Mouse (Mus musculus): ENCODE measurements around the gene Syt12. TPM values are rescaled to one million over a fixed set of nuclear protein-coding genes. Genes with fewer than 3 reads are reported as not detected.

Syt12 gene
- polyA plus RNA-seq, 1 experiment from 2014 or later, result 0.23 TPM

DNA sequence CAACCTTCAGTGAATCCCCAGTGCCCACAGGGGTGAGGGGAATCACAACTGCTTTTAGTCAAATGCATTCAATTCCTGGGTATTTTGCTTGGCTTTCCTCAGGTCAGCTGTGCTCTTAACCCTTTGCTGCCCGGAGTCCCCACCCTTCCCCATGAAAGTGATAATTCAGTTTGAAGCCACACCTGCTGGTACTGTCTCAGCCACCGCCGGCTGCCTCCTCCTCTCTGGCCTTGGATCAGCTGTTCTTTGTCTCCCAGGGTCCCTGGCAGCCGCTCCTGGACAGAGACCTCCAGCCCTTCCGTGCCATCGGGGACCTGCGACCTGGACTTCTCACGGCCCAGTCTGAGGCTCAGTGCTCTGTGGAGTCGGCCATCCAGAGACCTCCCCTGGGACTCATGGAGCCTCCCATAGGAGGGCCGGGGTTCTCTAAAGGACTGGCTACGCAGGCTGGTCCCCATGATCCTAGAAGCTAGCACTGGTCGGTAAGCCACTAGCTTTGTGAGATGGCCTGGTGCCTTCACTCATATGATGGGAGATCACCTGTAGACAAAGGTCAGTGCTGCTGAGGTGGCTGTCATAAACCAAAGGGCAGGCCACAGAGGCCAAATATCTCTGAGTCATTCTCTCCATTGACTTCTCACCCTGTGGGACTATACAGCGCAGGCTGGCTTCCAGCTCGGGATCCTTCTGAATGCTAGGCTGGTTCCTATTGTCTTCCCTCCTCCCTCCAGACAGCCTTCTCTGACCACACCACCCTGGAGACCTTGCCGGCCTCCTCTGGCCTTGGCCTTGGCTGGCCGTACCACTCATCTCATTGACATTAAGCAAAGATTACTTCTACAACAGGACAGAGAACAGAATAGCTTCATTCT, 21.1 kb upstream of the Syt12 start, which contains the start of gene 2010003K11Rik:
Gene 2010003K11Rik, minus strand, starts transcription at position 522 of the 872 bp plus-strand sequence.
- peak within 1 kb of the TSS; percentile 64 for H3K9ac ChIP-seq (ENCODE audit: low read depth, low read length)
- no peaks in the 10 kb centered on the region for H3K36me3 ChIP-seq (ENCODE audit: control insufficient read depth, insufficient read depth)
- H3K27me3 ChIP-seq (replicated peaks; ENCODE audit: control insufficient read depth, insufficient read depth, low read length), result no peaks in the 10 kb centered on the region
- peak within 1 kb of the TSS; percentile 37 for H3K4me3 ChIP-seq (ENCODE audit: low read depth, low read length)
- peak within 1 kb of the TSS; percentile 92 for H3K27ac ChIP-seq (ENCODE audit: low read depth, low read length)
- H3K9me3 ChIP-seq (ENCODE audit: control insufficient read depth), result no peaks in the 10 kb centered on the region
- TF ChIP-seq CTCF (IDR thresholded peaks at IDR 0.05; ENCODE audit: low read depth), result no peak
- H3K4me1 ChIP-seq (replicated peaks; ENCODE audit: control insufficient read depth, insufficient read depth, low read length), result peaks cover 4% of the 10 kb centered on the region; the same call in 1 of the 2 replicates
- WGBS, result 44% methylated on average over 16 of the region's 16 CpGs
- peak; percentile 73 for ATAC-seq
- peak within 1 kb of the TSS; percentile 59 for H3K4me2 ChIP-seq (replicated peaks; ENCODE audit: low read depth)

DNA sequence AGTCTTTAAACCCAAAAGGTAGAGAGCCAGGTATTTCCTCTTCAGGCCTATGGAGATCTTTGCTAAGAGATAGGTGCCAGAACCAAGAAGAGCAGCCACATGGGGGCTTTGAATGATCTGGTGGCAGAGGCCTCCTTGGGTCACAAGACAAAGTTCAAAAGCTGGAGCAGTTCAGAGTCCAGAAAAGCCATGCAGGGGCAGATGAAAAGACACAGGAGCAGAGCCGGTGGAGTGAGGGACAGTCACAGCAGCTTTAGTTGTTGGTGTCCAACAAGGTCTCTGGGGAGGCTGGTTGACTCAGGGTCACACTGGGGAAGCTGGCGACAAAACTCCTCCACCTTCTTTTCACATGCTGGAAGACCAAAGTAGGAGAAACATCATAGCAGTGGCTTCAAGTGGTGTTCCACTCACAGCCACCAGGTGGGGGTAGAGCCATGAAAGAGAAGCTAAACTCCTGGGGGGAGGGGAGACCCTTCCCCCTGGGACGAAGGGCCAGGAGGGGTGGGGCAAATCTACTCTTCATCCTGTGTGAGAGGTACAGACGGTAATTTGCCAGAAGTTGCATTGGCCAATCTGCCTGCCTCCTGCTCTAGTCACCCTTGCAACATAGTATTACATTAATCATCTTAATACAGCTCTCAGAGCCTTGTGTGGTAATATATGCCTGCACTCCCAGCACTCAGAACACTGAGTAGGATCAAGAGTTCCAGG, 20.2 kb upstream of the Syt12 start:
- 6% methylated on average over 4 of the region's 4 CpGs for WGBS
- peaks cover 4% of the 10 kb centered on the region; the same call in 1 of the 2 replicates for H3K4me1 ChIP-seq (replicated peaks; ENCODE audit: control insufficient read depth, insufficient read depth, low read length)
- H3K4me2 ChIP-seq (replicated peaks; ENCODE audit: low read depth), result peak overlapping the region; percentile 59
- H3K27me3 ChIP-seq (replicated peaks; ENCODE audit: control insufficient read depth, insufficient read depth, low read length), result no peaks in the 10 kb centered on the region
- ATAC-seq, result peak; percentile 50
- no peaks in the 10 kb centered on the region for H3K36me3 ChIP-seq (ENCODE audit: control insufficient read depth, insufficient read depth)
- H3K4me3 ChIP-seq (ENCODE audit: low read depth, low read length), result peak overlapping the region; percentile 37
- peak; percentile 96 for TF ChIP-seq CTCF (IDR thresholded peaks at IDR 0.05; ENCODE audit: low read depth)
- peak overlapping the region; percentile 92 for H3K27ac ChIP-seq (ENCODE audit: low read depth, low read length)
- H3K9ac ChIP-seq (ENCODE audit: low read depth, low read length), result peak overlapping the region; percentile 64
- no peaks in the 10 kb centered on the region for H3K9me3 ChIP-seq (ENCODE audit: control insufficient read depth)

DNA sequence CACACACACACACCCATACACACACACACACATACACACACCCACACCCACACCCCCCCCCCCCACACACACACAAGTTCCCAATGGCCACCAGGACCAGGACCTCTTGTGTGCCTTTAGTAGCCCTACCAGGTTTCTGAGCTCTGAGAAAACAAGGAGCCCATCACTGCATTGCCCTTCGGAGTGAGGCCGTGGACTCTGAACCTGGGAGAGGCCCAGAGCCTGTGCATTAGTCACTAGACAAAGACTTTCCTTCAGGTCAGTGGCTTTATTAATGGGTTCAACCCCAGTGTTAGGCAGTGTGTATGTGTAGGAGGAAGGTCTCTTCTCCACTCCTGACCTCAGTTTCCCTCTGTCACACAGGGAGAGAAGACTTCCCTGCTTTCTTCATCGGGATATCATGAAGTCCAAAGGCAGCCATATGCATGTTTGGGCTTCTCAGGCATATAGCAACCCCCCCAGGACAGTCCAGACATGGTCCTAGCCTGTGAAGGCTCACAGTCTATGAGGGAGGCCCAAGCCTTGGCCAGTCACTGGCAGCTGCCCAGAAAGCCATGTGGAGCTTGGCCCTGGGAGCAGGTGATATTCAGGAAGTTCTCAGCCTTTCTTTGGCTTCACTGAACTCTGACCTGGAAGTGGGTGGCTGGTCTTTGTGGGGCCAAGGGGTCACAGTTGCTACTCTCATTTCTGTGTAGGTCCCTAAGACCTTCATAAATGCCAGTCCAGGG, 19.5 kb upstream of the Syt12 start:
- H3K4me3 ChIP-seq (ENCODE audit: low read depth, low read length), result no peak overlapping the region; the same call in 1 of the 2 replicates
- no peaks in the 10 kb centered on the region for H3K36me3 ChIP-seq (ENCODE audit: control insufficient read depth, insufficient read depth)
- H3K27me3 ChIP-seq (replicated peaks; ENCODE audit: control insufficient read depth, insufficient read depth, low read length), result no peaks in the 10 kb centered on the region
- H3K4me1 ChIP-seq (replicated peaks; ENCODE audit: control insufficient read depth, insufficient read depth, low read length), result peaks cover 4% of the 10 kb centered on the region; the same call in 1 of the 2 replicates
- peak overlapping the region; percentile 59 for H3K4me2 ChIP-seq (replicated peaks; ENCODE audit: low read depth)
- WGBS, result 52% methylated on average over 3 of the region's 3 CpGs
- TF ChIP-seq CTCF (IDR thresholded peaks at IDR 0.05; ENCODE audit: low read depth), result no peak
- H3K27ac ChIP-seq (ENCODE audit: low read depth, low read length), result peak overlapping the region; percentile 92
- no peaks in the 10 kb centered on the region for H3K9me3 ChIP-seq (ENCODE audit: control insufficient read depth)
- ATAC-seq, result peak; percentile 74
- H3K9ac ChIP-seq (ENCODE audit: low read depth, low read length), result no peak overlapping the region

DNA sequence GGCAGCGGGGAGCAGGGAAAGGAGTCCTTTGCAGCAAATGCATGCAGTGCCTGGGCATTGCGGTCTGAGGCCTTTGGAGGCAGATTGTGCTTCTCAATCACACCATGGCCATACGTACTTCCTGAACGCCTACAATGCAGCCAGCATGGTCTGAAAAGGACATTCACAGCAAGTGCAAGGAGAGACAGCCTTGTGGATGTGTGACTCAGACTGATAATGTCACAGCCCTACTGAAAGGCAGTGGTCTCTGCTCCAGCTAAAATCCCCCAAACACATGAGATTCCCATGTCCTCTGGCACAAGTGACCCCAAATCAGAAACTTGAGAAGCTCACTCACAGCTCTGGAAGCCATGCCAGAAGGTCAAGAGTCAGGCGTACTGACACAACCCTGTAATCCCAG, 18.6 kb upstream of the Syt12 start:
- Histone ChIP-seq H3K36me3 (ENCODE audit: control insufficient read depth, insufficient read depth) (no peaks in the 10 kb centered on the region), H3K4me3 (ENCODE audit: low read depth, low read length) (no peak overlapping the region), H3K4me1 (replicated peaks; ENCODE audit: control insufficient read depth, insufficient read depth, low read length) (peaks cover 4% of the 10 kb centered on the region; the same call in 1 of the 2 replicates), H3K4me2 (replicated peaks; ENCODE audit: low read depth) (peak overlapping the region; percentile 59; the same call in 1 of the 2 replicates), H3K9me3 (ENCODE audit: control insufficient read depth) (no peaks in the 10 kb centered on the region), H3K9ac (ENCODE audit: low read depth, low read length) (no peak overlapping the region), H3K27ac (ENCODE audit: low read depth, low read length) (0 out of 2 replicates have a peak overlapping the region, but pooled peaks have one; percentile 92), H3K27me3 (replicated peaks; ENCODE audit: control insufficient read depth, insufficient read depth, low read length) (no peaks in the 10 kb centered on the region)
- no peak for ATAC-seq
- TF ChIP-seq CTCF (IDR thresholded peaks at IDR 0.05; ENCODE audit: low read depth), result no peak
- 83% methylated on average over 5 of the region's 5 CpGs for WGBS

DNA sequence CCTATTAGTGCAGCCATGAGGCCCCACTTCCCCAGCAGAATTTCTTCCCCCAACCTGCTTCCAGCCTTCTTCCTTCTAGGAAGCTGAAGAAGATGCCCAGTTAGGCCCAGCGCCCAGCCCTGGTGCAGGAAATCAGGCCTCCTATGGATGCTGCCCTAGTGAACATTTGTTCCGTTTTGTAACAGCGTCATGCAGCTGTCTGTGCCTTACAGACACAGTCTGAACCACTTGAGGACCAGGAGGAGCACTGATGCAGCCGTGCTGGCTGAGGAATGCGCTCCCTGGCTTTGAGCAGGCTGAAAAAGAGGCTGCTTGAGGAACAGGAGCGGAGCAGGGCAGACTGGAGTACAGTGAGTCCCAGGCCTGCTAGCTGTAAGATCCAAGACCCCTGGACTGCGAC, 17.5 kb upstream of the Syt12 start:
- ATAC-seq, result no peak
- 63% methylated on average over 7 of the region's 7 CpGs for WGBS
- Histone ChIP-seq H3K9me3 (ENCODE audit: control insufficient read depth) (no peaks in the 10 kb centered on the region), H3K4me1 (replicated peaks; ENCODE audit: control insufficient read depth, insufficient read depth, low read length) (peaks cover 4% of the 10 kb centered on the region; the same call in 1 of the 2 replicates), H3K4me3 (ENCODE audit: low read depth, low read length) (no peak overlapping the region), H3K27me3 (replicated peaks; ENCODE audit: control insufficient read depth, insufficient read depth, low read length) (no peaks in the 10 kb centered on the region), H3K36me3 (ENCODE audit: control insufficient read depth, insufficient read depth) (no peaks in the 10 kb centered on the region), H3K9ac (ENCODE audit: low read depth, low read length) (no peak overlapping the region), H3K27ac (ENCODE audit: low read depth, low read length) (no peak overlapping the region), H3K4me2 (replicated peaks; ENCODE audit: low read depth) (no peak overlapping the region)
- no peak for TF ChIP-seq CTCF (IDR thresholded peaks at IDR 0.05; ENCODE audit: low read depth)

Data from intestine, postnatal 0 days (tissue).